Mouse (Mus musculus) lung, embryonic 16.5 days (tissue): ENCODE measurements around the gene Ttll6. TPM values are rescaled to one million over a fixed set of nuclear protein-coding genes. Genes with fewer than 3 reads are reported as not detected.

Source experiments
- ATAC-seq: fragments of 200-750 bp; cut with Nextera tagmentation; 2 replicates; pipeline ENCODE4 v1.8.0; 2017; ENCODE audit warnings: low read depth, mild to moderate bottlenecking, moderate library complexity
- H3K27ac ChIP-seq: fragments of 300-500 bp; sonication (generic); 2 replicates; pipeline ENCODE4 v1.5.1; 2014; ENCODE audit warnings: mild to moderate bottlenecking, control low read depth, low read length
- H3K27me3 ChIP-seq: fragments of 300-500 bp; sonication (generic); 2 replicates; pipeline ENCODE4 v1.6.1; 2014; ENCODE audit warnings: low read depth, low read length, mixed read lengths; ENCODE audit not compliant: control insufficient read depth, insufficient read depth
- H3K36me3 ChIP-seq: fragments of 300-500 bp; sonication (generic); 2 replicates; pipeline ENCODE4 v1.6.1; 2014; ENCODE audit warnings: low read length; ENCODE audit not compliant: control insufficient read depth, insufficient read depth
- H3K4me1 ChIP-seq: fragments of 300-500 bp; sonication (generic); replicated peaks from 2 replicates; pipeline ENCODE4 v1.6.1; 2014; ENCODE audit warnings: low read length, mixed read lengths; ENCODE audit not compliant: control insufficient read depth, insufficient read depth
- H3K4me2 ChIP-seq: fragments of 300-500 bp; sonication (generic); 2 replicates; pipeline ENCODE4 v1.6.1; 2014; ENCODE audit warnings: low read depth, low read length, control low read depth
- H3K4me3 ChIP-seq: fragments of 300-500 bp; sonication (generic); 2 replicates; pipeline ENCODE4 v1.5.1; 2014; ENCODE audit warnings: mild to moderate bottlenecking, low read length, control low read depth
- H3K9ac ChIP-seq: fragments of 300-500 bp; sonication (generic); 2 replicates; pipeline ENCODE4 v1.6.1; 2014; ENCODE audit warnings: low read length, control low read depth
- H3K9me3 ChIP-seq: fragments of 300-500 bp; sonication (generic); 2 replicates; pipeline ENCODE4 v1.6.1; 2016; ENCODE audit warnings: low read length; ENCODE audit not compliant: control insufficient read depth
- WGBS: fragments of 180-500 bp; shearing (Covaris S2); extraction: QIAGEN DNeasy Blood & Tissue Kit; methylation state at CpG from one replicate; pipeline ENCODE4 v1.1.7; 2014; 5-methylcytosine and 5-hydroxymethylcytosine counted together
- polyA plus RNA-seq: library from polyadenylated mRNA; unstranded; fragments of >200 nt; fragmentation: Nextera tagmentation; extraction: Ambion mirVana; gene quantifications from 2 replicates; pipeline ENCODE4 v1.2.1, GENCODE M21; 2015

Ttll6 gene
- polyA plus RNA-seq, 1 experiment from 2014 or later = 2.2 TPM

DNA sequence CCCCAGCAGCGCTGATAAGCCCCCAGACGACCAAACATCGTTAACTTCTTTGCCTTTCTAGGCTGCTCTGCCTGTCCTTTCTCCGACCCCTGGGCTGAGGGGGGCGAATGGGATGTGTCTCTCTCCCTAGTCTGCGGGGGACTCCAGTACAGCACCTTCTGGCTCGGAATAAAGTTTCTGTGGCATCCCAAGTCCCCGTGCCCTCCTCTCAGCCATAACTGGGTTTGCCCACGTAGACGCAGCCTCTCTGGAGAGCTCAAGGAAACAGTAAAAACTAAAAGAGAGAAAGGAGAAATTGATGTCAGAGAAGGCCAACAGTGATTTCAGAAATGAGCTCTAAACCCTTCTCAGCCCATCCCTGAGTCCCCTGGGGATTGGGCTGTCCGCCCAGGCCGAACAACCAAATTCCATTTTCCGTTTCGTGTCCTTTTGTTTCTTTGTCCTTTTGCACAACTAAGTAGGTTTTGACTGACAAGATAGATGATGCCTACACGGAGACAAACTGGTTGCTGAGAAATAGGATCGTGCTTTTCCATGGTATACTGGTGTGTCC lies 39.8 kb downstream of the Ttll6 start:
- ATAC-seq = no peak
- H3K27me3 ChIP-seq = peaks cover 94% of the 10 kb centered on the region
- no peak overlapping the region for H3K4me2 ChIP-seq
- WGBS = 1% methylated on average over 16 of the region's 16 CpGs
- no peaks in the 10 kb centered on the region for H3K36me3 ChIP-seq
- H3K9ac ChIP-seq = no peak overlapping the region
- H3K4me1 ChIP-seq = no peaks in the 10 kb centered on the region
- H3K9me3 ChIP-seq = no peaks in the 10 kb centered on the region
- H3K4me3 ChIP-seq = no peak overlapping the region
- H3K27ac ChIP-seq = no peak overlapping the region

DNA sequence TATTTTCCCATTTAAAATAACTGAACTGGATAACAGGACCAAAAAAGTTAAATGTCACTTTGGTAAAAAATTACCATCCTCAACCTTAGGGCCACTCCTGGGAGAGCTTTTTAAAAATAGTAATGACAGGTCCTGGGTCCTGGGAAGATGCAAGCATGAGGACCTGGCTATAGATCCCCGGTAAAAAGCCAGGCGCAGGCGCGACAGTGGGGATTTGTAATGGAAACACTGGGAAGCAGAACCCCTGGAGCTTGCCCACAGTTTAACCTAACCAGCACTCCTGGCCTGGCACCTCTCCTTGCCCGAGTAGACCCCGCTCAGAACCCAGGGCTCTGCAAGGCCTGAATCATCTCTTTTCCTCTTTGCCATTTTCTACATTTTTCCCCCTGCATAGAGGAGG lies 41.3 kb downstream of the Ttll6 start:
- no peak for ATAC-seq
- Histone ChIP-seq H3K9me3 (no peaks in the 10 kb centered on the region), H3K27me3 (peaks cover 94% of the 10 kb centered on the region), H3K27ac (no peak overlapping the region), H3K36me3 (no peaks in the 10 kb centered on the region), H3K4me1 (no peaks in the 10 kb centered on the region), H3K4me2 (no peak overlapping the region), H3K9ac (no peak overlapping the region), H3K4me3 (no peak overlapping the region)
- 6% methylated on average over 6 of the region's 6 CpGs for WGBS

DNA sequence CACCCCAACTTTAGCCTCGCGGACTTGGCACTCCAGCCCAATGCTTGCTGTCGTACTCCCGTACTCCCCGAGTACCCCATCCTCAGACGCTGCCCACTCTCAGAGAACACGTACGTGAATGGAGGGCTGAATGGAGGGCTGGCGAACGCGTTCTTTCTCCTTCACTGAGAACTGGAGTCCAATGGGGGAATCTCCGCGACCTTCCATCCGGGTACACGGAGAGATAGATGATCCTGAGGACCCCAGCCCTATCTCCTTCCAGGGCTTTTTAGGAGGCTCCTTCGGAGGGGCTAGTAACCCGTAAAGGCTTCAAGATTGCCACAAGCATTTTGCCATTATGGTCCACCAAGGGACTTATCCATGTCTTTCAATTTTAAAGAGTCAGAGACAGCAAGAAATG lies 41.9 kb downstream of the Ttll6 start:
- Histone ChIP-seq H3K27ac (no peak overlapping the region), H3K4me1 (no peaks in the 10 kb centered on the region), H3K4me3 (no peak overlapping the region), H3K27me3 (peaks cover 94% of the 10 kb centered on the region), H3K9ac (no peak overlapping the region), H3K9me3 (no peaks in the 10 kb centered on the region), H3K36me3 (no peaks in the 10 kb centered on the region), H3K4me2 (no peak overlapping the region)
- 2% methylated on average over 17 of the region's 17 CpGs for WGBS
- ATAC-seq = no peak

DNA sequence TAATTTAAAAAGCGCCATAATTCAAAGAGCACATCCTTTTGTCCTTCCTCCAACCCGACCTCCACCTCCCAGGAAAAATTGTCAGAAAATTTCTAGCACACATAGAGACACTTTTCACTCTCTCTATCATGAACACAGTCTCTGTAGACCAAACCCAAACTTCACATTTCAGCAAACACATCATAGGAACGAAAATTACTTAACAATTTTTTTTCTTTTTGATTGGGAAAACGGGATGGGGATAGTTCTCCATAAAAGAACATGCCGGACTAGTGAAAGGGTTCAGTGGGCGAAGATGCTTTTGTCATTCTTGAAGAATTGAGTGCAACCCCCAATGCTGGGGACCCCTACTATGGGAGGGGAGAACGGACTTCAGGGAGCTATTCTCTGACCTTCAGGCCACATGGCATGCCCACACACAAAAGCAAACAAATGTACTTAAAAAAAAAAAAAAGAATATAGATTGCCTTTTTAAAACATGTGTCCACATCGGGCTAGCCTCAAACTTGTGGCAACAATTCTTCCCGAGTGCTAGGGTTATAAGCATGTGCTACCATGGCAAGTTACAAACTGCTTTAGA lies 42.5 kb downstream of the Ttll6 start:
- H3K4me1 ChIP-seq = no peaks in the 10 kb centered on the region
- ATAC-seq = no peak
- H3K9me3 ChIP-seq = no peaks in the 10 kb centered on the region
- WGBS = 3% methylated on average over 9 of the region's 9 CpGs
- H3K9ac ChIP-seq = no peak overlapping the region
- H3K4me2 ChIP-seq = no peak overlapping the region
- no peak overlapping the region for H3K4me3 ChIP-seq
- H3K27ac ChIP-seq = no peak overlapping the region
- H3K27me3 ChIP-seq = peaks cover 93% of the 10 kb centered on the region
- no peaks in the 10 kb centered on the region for H3K36me3 ChIP-seq

DNA sequence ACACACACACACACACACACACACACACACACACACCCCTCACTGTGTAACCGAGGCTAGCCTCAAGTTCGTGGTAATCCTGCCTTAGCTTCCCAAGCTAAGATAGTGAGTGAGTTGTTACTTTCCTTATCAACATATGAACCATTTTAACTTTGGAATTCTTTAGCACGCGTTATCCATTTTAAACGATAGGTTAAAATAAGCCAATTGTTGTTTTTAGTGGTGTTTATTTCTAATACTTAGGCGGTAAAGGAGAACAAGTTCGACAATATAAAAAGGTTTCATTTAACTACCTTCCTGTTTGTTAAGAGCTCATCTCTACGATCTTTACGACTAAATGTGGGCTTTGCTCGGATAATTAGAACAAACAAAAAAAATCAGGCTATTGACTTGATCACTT lies 43.3 kb downstream of the Ttll6 start:
- no peak overlapping the region for H3K9ac ChIP-seq
- no peak overlapping the region for H3K4me2 ChIP-seq
- H3K4me1 ChIP-seq = no peaks in the 10 kb centered on the region
- H3K27me3 ChIP-seq = peaks cover 93% of the 10 kb centered on the region
- no peak overlapping the region for H3K4me3 ChIP-seq
- H3K9me3 ChIP-seq = no peaks in the 10 kb centered on the region
- no peak overlapping the region for H3K27ac ChIP-seq
- H3K36me3 ChIP-seq = no peaks in the 10 kb centered on the region
- WGBS = 3% methylated on average over 10 of the region's 10 CpGs
- ATAC-seq = no peak

DNA sequence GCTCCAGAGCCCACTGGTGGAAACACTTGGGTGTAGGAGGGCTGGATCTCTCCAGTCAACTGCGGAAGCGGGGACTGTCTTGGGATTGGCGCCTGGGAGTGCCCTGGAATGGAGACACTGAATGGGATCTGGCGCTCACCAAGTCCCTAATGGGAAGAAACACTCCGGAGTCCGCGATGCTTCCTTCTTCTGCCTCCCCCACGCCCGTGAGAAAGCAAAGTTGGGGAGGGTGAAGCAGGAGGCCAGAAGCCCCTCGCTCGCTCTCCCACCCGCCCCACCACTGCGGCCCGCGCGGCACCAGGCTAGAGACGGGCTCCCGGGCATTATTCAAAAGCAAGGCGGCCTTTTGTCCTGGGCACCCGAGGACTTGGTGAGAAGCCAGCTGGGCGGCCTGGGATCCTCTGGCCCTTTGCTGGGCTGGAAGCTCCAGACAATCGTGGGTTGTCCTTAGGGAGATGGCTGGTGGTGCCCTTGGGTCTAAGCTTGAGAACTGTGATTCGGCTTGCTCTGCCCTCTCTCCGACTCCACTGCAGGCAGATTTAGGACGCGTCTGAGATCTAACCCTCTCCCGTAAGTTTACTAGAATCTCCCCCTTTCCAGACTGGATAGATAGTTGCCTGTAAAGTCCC lies 44.1 kb downstream of the Ttll6 start:
- Histone ChIP-seq H3K27ac (no peak overlapping the region), H3K4me2 (no peak overlapping the region), H3K9ac (no peak overlapping the region), H3K36me3 (no peaks in the 10 kb centered on the region), H3K4me1 (no peaks in the 10 kb centered on the region), H3K9me3 (no peaks in the 10 kb centered on the region), H3K4me3 (no peak overlapping the region), H3K27me3 (peaks cover 93% of the 10 kb centered on the region)
- ATAC-seq = no peak
- under 1% methylated on average over 27 of the region's 27 CpGs for WGBS

DNA sequence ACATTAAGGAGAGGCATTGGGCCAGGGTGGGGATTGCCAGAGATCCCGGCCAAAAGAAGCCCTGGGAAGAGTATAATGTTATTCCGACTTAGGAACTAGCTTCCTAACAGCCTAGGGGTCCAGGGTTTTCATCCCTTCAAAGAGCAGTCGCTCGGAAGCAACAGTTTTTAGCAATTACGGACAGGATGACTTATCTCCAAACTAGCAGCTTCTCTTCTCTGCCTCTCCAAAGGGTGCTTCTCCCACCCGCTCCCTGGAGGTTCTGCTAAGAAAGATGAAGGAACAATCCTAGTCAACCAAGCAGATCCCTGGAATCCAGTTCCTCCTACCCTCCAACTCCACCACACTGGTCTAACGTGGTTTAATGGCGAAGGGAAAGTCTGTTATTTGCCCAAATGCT lies 44.8 kb downstream of the Ttll6 start:
- H3K9ac ChIP-seq = no peak overlapping the region
- H3K27ac ChIP-seq = no peak overlapping the region
- H3K9me3 ChIP-seq = no peaks in the 10 kb centered on the region
- H3K4me1 ChIP-seq = no peaks in the 10 kb centered on the region
- 2% methylated on average over 8 of the region's 8 CpGs for whole genome bisulfite sequencing
- H3K27me3 ChIP-seq = peaks cover 91% of the 10 kb centered on the region
- no peak for ATAC-seq
- H3K4me2 ChIP-seq = no peak overlapping the region
- H3K36me3 ChIP-seq = no peaks in the 10 kb centered on the region
- H3K4me3 ChIP-seq = no peak overlapping the region

DNA sequence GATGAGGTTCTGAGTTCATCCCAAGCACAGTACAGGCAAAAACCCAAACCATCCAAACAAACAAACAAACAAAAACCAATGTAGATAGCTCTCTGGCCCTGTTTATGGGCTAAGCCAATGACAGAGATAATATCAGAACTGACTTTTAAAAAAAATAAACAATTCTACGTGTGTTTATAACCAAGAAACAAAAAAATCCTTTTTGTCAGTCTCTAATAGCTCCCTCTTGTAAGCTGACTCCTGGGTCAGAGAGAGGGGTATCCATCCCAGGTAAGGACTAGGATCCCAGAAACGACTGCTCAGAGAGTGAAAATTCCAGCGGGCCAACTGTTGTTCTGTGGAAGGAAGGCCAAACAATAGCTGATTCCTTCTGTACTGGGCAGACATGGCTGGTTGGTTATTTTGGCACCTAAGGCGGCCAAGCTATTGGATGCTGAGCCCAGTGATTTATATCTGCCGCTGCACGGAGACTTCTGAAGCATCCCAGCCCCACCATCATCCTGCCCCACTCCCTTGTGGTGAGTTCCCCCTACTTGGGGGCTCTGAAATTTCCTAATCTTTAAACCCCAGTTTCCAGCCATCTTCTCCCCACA lies 45.4 kb downstream of the Ttll6 start:
- no peak overlapping the region for H3K9ac ChIP-seq
- no peaks in the 10 kb centered on the region for H3K9me3 ChIP-seq
- no peak overlapping the region for H3K4me3 ChIP-seq
- H3K27ac ChIP-seq = no peak overlapping the region
- under 1% methylated on average over 6 of the region's 6 CpGs for WGBS
- no peaks in the 10 kb centered on the region for H3K36me3 ChIP-seq
- H3K4me1 ChIP-seq = no peaks in the 10 kb centered on the region
- H3K27me3 ChIP-seq = peaks cover 89% of the 10 kb centered on the region
- H3K4me2 ChIP-seq = no peak overlapping the region
- ATAC-seq = no peak

DNA sequence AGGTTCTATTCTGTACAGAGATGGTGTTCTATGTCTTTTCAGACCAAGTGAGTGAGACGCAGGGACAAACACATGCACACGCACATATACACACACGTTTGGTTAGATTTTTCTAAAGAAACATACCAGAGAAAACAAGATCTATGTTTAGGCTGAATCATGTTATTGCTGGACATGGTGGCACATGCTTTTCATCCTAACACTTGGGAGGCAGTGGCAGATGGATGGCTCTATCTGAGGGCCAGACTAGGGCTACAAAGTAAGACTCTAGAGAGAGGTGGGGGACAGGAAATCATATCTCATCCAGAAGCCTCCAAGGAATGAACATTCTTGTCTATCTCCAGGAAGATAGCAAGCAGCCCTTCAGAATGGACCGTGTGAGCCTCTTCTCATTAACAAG lies 47.5 kb downstream of the Ttll6 start:
- no peak overlapping the region for H3K27ac ChIP-seq
- ATAC-seq = no peak
- H3K27me3 ChIP-seq = peaks cover 86% of the 10 kb centered on the region
- no peaks in the 10 kb centered on the region for H3K4me1 ChIP-seq
- WGBS = 28% methylated on average over 4 of the region's 4 CpGs
- H3K36me3 ChIP-seq = no peaks in the 10 kb centered on the region
- H3K9ac ChIP-seq = no peak overlapping the region
- no peak overlapping the region for H3K4me3 ChIP-seq
- H3K4me2 ChIP-seq = no peak overlapping the region
- no peaks in the 10 kb centered on the region for H3K9me3 ChIP-seq
